Mouse (Mus musculus) liver, embryonic 14.5 days (tissue): ENCODE data around the gene Rnf111. TPM values are rescaled to one million over a fixed set of nuclear protein-coding genes. Genes with fewer than 3 reads are reported as not detected.

Experiments used
- ATAC-seq: fragments of 200-750 bp; cut with Nextera tagmentation; 2 replicates; pipeline ENCODE4 v1.8.0; 2017; ENCODE audit warnings: moderate number of reproducible peaks, mild to moderate bottlenecking, moderate library complexity; ENCODE audit not compliant: insufficient read depth
- DNase-seq, 3 experiments: peaks; one replicate each; pipeline ENCODE4 v3.0.0-alpha.2; 2012 to 2013; ENCODE audit warnings: low read depth in 3 of 3, low spot score in 3 of 3
- H3K27ac ChIP-seq: fragments of 300-500 bp; sonication (generic); 2 replicates; pipeline ENCODE4 v1.5.1; 2014; ENCODE audit warnings: moderate library complexity, mild to moderate bottlenecking, control low read depth, inconsistent platforms
- H3K27me3 ChIP-seq: fragments of 300-500 bp; sonication (generic); 2 replicates; pipeline ENCODE4 v1.6.1; 2014; ENCODE audit warnings: mild to moderate bottlenecking, low read length, moderate library complexity; ENCODE audit not compliant: control insufficient read depth, insufficient read depth
- H3K36me3 ChIP-seq: fragments of 300-500 bp; sonication (generic); replicated peaks from 2 replicates; pipeline ENCODE4 v1.6.1; 2014; ENCODE audit warnings: low read depth; ENCODE audit not compliant: control insufficient read depth, insufficient read depth
- H3K4me1 ChIP-seq, 2 experiments: fragments of 200-500 bp in 1 of 2; fragments of 300-500 bp in 1 of 2; sonication (generic) in 1 of 2; replicated peaks; 2 replicates each; pipeline ENCODE4 v1.6.1; 2012 to 2014; ENCODE audit warnings: antibody characterized with exemption in 1 of 2, inconsistent platforms in 1 of 2, low read length in 1 of 2; ENCODE audit not compliant: control insufficient read depth in 2 of 2, insufficient read depth in 2 of 2
- H3K4me2 ChIP-seq: fragments of 300-500 bp; sonication (generic); 2 replicates; pipeline ENCODE4 v1.6.1; 2014; ENCODE audit warnings: low read depth, mild to moderate bottlenecking, control low read depth, moderate library complexity
- H3K4me3 ChIP-seq, 2 experiments: fragments of 200-500 bp in 1 of 2; fragments of 300-500 bp in 1 of 2; sonication (generic) in 1 of 2; 2 replicates each; pipeline ENCODE4 v1.5.1; 2012 to 2014; ENCODE audit warnings: low read depth in 2 of 2, low read length in 2 of 2, mild to moderate bottlenecking in 2 of 2, control low read depth in 1 of 2, inconsistent platforms in 1 of 2, moderate library complexity in 1 of 2; ENCODE audit not compliant: insufficient read depth in 1 of 2
- H3K9ac ChIP-seq: fragments of 300-500 bp; sonication (generic); replicated peaks from 2 replicates; pipeline ENCODE4 v1.6.1; 2014; ENCODE audit warnings: mild to moderate bottlenecking, control low read depth, moderate library complexity
- H3K9me3 ChIP-seq: fragments of 300-500 bp; sonication (generic); 2 replicates; pipeline ENCODE4 v1.6.1; 2016; ENCODE audit warnings: low read length, mixed read lengths; ENCODE audit not compliant: control insufficient read depth
- CTCF ChIP-seq: IDR thresholded peaks from 2 replicates; pipeline ENCODE4 v1.5.1; 2016; ENCODE audit warnings: antibody characterized with exemption, low read depth, control low read depth
- EP300 ChIP-seq: IDR thresholded peaks from 2 replicates; pipeline ENCODE4 v1.6.1; 2016; ENCODE audit warnings: antibody characterized with exemption, low read depth
- WGBS: fragments of 180-500 bp; shearing (Covaris S2); extraction: QIAGEN DNeasy Blood & Tissue Kit; methylation state at CpG from one replicate; pipeline ENCODE4 v1.1.7; 2014; ENCODE audit not compliant: insufficient replicate concordance; 5-methylcytosine and 5-hydroxymethylcytosine counted together
- polyA plus RNA-seq, 2 experiments: library from polyadenylated mRNA; depleted of rRNA in 1 of 2; stranded (reverse) in 1 of 2; unstranded in 1 of 2; fragments of >200 nt; fragmentation: Nextera tagmentation in 1 of 2; extraction: Ambion mirVana in 1 of 2; gene quantifications; 2 replicates each; pipeline versions ENCODE4 v1.2.1 to v1.2.3; 2012 to 2014

Rnf111 gene
- polyA plus RNA-seq, 2 experiments, result 6.1 to 8.3 TPM

DNA sequence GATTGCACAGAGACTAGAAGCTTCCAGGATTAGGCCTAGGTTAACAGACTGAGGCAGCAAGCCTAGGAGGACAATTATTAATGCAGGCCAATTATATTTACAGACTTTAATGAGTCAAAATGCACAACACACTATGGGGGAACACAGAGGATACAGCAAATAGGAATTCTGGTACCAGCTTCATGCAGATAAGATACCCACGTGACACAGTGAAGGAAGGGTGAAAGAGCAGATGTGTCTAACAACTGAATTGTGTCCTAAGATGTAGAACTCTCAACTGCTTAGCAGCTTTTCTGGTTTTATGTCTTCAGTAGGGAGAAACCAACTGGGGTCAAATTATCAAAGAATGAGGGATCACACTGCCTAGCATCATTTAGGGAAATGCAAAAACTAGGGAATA is 17.7 kb downstream of the Rnf111 start:
- 29% methylated on average over 1 of the region's 1 CpGs for WGBS

GRCm38 (mm10) chr9:70483495-70483894 is 20.0 kb downstream of the Rnf111 start:
- no peaks in the 10 kb centered on the region; the same call in none of the 2 replicates for H3K36me3 ChIP-seq
- 81% methylated on average over 5 of the region's 5 CpGs for WGBS
- no peaks in the 10 kb centered on the region for H3K9me3 ChIP-seq
- no peak overlapping the region for H3K27ac ChIP-seq
- H3K4me1 ChIP-seq, result no peaks in the 10 kb centered on the region
- H3K27me3 ChIP-seq, result no peaks in the 10 kb centered on the region
- DNase-seq (no peak), ATAC-seq (no peak)
- no peak overlapping the region for H3K4me2 ChIP-seq
- H3K4me3 ChIP-seq, result no peak overlapping the region
- H3K9ac ChIP-seq, result no peak overlapping the region
- TF ChIP-seq CTCF (no peak), EP300 (no peak)

More for the DNA sequence above, 17.7 kb downstream of the Rnf111 start:
- H3K4me1 ChIP-seq, result no peaks in the 10 kb centered on the region
- no peak overlapping the region for H3K27ac ChIP-seq
- no peak for DNase-seq
- no peak overlapping the region for H3K4me2 ChIP-seq
- H3K27me3 ChIP-seq, result no peaks in the 10 kb centered on the region
- no peaks in the 10 kb centered on the region; the same call in 1 of the 2 replicates for H3K36me3 ChIP-seq
- H3K9ac ChIP-seq, result no peak overlapping the region
- no peak overlapping the region for H3K4me3 ChIP-seq
- TF ChIP-seq CTCF, result no peak
- TF ChIP-seq EP300, result no peak
- H3K9me3 ChIP-seq, result no peaks in the 10 kb centered on the region
- no peak for ATAC-seq

GRCm38 (mm10) chr9:70481872-70482271 is 21.7 kb downstream of the Rnf111 start:
- no peaks in the 10 kb centered on the region for H3K4me1 ChIP-seq
- no peaks in the 10 kb centered on the region for H3K9me3 ChIP-seq
- no peak for TF ChIP-seq EP300
- TF ChIP-seq CTCF, result no peak
- ATAC-seq, result no peak
- H3K4me3 ChIP-seq, result no peak overlapping the region
- no peaks in the 10 kb centered on the region; the same call in none of the 2 replicates for H3K36me3 ChIP-seq
- no peak for DNase-seq
- no peak overlapping the region for H3K27ac ChIP-seq
- H3K9ac ChIP-seq, result no peak overlapping the region
- no peak overlapping the region for H3K4me2 ChIP-seq
- no peaks in the 10 kb centered on the region for H3K27me3 ChIP-seq

DNA sequence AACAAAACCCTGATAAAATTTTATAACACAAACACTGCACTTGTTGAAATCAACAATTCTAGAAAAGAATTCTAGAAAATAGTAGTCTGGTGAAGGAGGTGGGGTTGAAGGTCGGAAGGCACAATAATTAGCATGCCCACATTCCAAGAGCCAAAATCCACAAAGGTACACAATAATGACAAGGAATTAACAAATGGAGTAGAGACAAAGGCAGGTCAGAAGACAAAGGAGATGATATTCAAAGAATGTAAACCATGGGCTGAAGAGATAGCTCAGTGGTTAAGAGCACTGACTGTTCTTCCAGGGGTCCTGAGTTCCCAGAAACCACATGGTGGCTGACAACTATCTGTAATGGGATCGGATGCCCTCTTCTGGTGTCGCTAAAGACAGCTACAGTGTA is 26.3 kb downstream of the Rnf111 start:
- no peak overlapping the region for H3K4me3 ChIP-seq
- no peak overlapping the region for H3K4me2 ChIP-seq
- no peaks in the 10 kb centered on the region for H3K27me3 ChIP-seq
- H3K36me3 ChIP-seq, result peaks cover 17% of the 10 kb centered on the region
- ATAC-seq (no peak), DNase-seq (no peak)
- H3K9me3 ChIP-seq, result no peaks in the 10 kb centered on the region
- H3K27ac ChIP-seq, result no peak overlapping the region
- no peaks in the 10 kb centered on the region for H3K4me1 ChIP-seq
- no peak for TF ChIP-seq CTCF
- no peak for TF ChIP-seq EP300
- WGBS, result 68% methylated on average over 3 of the region's 3 CpGs
- no peak overlapping the region for H3K9ac ChIP-seq

DNA sequence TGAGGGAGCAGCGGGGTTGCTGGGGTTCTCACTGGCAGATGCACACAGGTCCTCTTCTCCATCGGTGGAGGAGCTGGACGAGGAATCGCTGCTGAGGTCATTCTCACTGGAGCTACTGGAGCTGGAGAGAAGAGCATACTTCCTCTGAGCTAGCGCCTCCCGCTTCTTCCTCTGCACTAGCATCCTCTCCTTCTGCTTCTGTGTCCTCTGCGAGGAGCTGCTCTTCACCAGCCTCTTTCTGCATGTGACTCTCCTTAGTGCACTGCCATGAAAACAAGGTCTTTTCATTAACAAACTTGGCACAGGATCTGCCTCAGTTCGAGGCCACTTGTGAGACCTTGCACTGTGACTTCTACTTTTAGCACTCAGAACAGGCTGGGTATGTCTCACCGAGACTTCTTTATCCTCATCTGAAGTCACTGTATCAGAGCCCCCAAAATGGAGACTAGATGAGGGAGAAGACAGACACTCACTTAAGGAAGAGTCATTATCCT is 27.7 kb downstream of the Rnf111 start:
- no peak for DNase-seq
- no peaks in the 10 kb centered on the region for H3K27me3 ChIP-seq
- TF ChIP-seq CTCF (no peak), EP300 (no peak)
- no peak overlapping the region for H3K9ac ChIP-seq
- H3K27ac ChIP-seq, result no peak overlapping the region
- WGBS, result 84% methylated on average over 9 of the region's 9 CpGs
- no peak overlapping the region for H3K4me3 ChIP-seq
- H3K36me3 ChIP-seq, result peaks cover 19% of the 10 kb centered on the region
- no peaks in the 10 kb centered on the region for H3K9me3 ChIP-seq
- H3K4me2 ChIP-seq, result no peak overlapping the region
- ATAC-seq, result no peak
- H3K4me1 ChIP-seq, result no peaks in the 10 kb centered on the region
